Mouse (Mus musculus) urinary bladder, adult 2 months (tissue): ENCODE data around the gene Rhbdl3. TPM values are rescaled to one million over a fixed set of nuclear protein-coding genes. Genes with fewer than 3 reads are reported as not detected.

Source experiments
- DNase-seq: peaks from one replicate; pipeline ENCODE4 v3.0.0; 2022; ENCODE audit warnings: low spot score
- polyA plus RNA-seq: library from polyadenylated mRNA; depleted of rRNA; stranded (reverse); fragments of >200 nt; gene quantifications from 2 replicates; pipeline ENCODE4 v1.2.3, GENCODE M21; 2012; rRNA removed

Rhbdl3 gene
- polyA plus RNA-seq, 1 experiment = 2.3 TPM

DNA sequence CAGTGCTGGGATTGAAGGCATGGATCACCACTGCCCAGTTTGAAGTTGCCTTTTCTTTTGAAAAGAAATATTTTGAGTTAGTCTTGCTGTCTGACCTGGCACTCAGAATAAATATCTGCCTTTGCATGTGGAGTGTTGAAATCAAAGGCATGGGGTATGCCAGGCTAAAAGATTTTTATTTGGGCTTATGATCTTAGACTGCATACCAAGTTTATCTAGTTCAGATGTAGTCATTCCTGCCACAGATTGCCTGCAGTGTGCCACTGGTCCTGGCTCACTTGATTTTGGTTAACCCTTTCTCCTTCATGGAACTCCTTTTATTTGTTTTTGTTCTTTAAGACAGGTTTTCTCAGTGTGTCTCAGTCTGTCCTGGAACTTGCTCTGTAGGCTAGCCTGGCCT, 83.7 kb downstream of the Rhbdl3 start:
- no peak for DNase-seq

DNA sequence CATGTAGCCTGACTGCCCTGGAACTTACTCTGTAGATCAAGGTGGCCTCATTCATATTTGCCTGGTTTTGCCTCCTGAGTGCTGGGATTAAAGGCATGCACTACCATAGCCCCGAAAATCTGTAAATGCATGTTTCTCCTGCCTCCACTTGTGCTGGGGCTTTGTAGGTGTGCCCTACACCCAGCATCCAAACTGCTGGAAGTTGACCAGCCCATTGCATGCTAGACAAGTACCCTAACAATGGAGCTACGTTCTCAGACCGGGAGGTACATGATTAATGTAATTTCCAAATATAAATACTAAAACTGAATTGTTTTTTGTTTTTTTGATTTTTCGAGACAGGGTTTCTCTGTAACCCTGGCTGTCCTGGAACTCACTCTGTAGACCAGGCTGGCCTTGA, 84.3 kb downstream of the Rhbdl3 start:
- no peak for DNase-seq

DNA sequence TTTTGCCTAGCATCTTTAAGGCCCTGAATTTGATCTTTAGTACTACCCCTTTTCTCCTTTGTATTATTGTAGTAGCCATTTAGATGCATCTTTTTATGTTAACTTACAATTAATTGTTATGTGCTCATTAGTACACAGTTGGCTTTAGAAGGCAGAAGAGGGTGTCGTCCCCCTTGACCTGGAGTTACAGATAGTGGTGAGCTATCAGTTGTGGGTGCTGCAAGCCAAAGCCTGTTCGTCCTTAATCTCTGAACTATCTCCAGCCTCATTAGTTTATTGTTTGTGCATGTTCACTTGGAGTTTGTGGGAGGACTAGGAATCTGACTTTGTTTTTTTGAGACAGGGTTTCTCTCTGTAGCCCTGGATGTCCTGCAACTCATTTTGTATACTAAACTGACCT, 86.1 kb downstream of the Rhbdl3 start:
- no peak for DNase-seq

DNA sequence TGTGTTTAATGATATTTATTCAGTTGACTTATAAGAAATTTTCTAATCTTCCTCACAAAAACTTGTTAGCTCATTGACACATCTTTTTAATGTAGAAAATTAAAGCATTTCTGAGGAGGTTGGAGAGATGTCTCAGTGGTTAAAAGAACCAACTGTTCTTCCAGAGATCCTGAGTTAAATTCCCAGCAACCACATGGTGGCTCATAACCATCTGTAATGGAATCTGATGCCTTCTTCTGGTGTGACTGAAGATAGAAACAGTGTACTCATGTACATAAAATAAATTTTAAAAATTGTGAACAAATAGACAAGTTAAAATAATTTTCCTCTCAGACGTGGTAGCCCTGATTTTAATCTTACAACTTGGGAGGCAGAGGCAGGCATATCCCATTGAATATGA, 89.2 kb downstream of the Rhbdl3 start:
- DNase-seq = no peak

DNA sequence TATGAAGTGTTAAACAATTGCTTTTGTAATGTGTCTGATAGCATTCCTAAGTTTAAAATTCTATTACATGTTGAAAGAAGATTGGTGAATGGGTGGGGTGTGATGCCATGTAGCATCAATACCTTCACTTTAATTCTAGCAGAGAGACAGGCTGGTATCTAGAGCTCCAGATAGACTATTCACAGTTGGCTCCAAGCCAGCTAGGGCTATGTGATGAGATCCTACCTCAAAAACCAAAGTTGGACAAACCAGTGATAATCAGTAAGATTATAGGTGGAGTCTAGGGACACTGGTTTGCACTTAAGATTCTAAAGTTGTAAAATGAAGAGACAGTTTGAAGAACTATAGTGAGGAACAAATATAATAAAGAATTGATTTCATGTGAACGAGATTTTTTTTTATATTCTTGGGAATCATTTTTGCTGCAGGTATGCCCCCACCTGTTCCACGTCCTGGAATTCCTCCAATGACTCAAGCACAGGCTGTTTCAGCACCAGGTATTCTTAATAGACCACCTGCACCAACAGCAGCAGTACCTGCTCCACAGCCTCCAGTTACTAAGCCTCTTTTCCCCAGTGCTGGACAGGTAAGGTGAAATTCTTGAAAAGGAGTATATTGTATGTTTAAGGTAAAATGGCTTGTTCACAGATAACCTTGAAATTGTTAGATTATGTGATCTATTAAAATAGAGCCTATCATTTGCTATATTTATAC, 90.9 kb downstream of the Rhbdl3 start:
- no peak for DNase-seq

DNA sequence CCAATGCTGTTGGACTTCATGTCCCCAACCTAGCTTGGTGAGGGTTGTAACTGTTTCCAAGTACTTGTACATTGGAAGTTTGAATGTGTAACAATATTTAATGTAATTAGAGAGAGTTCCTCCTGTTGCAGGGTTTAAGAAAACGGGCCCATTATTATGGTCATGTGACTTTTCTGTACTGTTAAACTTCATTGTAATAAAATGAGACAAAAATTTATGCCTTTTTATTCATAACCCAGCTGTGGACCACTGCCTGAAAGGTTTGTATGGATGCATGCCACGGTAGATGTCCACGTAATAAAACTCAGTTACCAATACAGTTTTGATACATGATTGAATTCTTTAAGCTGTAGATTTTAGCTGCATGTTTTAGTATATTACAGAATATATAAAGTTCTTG, 95.2 kb downstream of the Rhbdl3 start:
- no peak for DNase-seq

DNA sequence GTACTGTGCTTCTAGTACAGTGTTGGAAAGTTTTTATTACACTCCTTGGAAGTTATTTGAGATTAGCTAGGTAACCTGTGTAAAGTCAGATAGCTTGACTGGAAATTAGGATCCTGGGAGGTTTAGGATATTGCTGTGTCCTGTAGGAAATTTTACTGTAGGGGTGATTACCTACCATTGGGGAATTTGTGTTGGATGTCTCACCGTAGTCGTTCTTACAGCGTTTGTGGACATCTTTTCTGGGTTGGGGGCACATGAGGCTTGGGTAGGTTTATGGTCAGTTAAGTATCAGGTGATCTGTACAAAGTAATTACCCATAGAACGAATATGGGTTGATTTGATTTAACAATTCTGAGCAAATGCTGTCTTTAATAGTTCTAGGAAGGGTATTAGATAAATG, 95.9 kb downstream of the Rhbdl3 start:
- DNase-seq = no peak

Other genes with a start within 250 kb of the Rhbdl3 start
- 17.5 and 17.7 TPM in 2 replicates for gene Crlf3, start 219.9 kb upstream of the Rhbdl3 start, polyA plus RNA-seq
- gene Atad5, start 211.5 kb upstream of the Rhbdl3 start, polyA plus RNA-seq = 2.3 and 2.4 TPM in 2 replicates
- gene Tefm, start 158.7 kb upstream of the Rhbdl3 start, polyA plus RNA-seq = 11.4 and 13.6 TPM in 2 replicates
- gene Adap2, start 146.8 kb upstream of the Rhbdl3 start, polyA plus RNA-seq = 6.4 and 6.5 TPM in 2 replicates
- 9.2 and 10.8 TPM in 2 replicates for gene Rnf135, start 117.1 kb upstream of the Rhbdl3 start, polyA plus RNA-seq
- gene Rhot1, start 91.9 kb upstream of the Rhbdl3 start, polyA plus RNA-seq = 49.8 and 53.8 TPM in 2 replicates
- 8.4 and 9.6 TPM in 2 replicates for gene 5730455P16Rik, start 77.1 kb downstream of the Rhbdl3 start, polyA plus RNA-seq
- 116 and 122 TPM in 2 replicates for gene Zfp207, start 82.4 kb downstream of the Rhbdl3 start, polyA plus RNA-seq
- gene Psmd11, start 127.7 kb downstream of the Rhbdl3 start, polyA plus RNA-seq = 69.0 and 75.9 TPM in 2 replicates
- 0.94 and 1.4 TPM in 2 replicates for gene Cdk5r1, start 176.1 kb downstream of the Rhbdl3 start, polyA plus RNA-seq